Mouse (Mus musculus) spleen, postnatal 10 days (tissue): ENCODE measurements at regions not wholly inside any gene's neighbourhood (a gene's known extent, or its start where the extent isn't known, plus 50 kb on each side); places are given as distances from the start of the nearest gene placed in this dataset.

ENCODE experiments used
- DNase-seq, 2 experiments: peaks; one replicate each; pipeline ENCODE4 v3.0.0; 2021 to 2022; ENCODE audit warnings: low spot score in 2 of 2

DNA sequence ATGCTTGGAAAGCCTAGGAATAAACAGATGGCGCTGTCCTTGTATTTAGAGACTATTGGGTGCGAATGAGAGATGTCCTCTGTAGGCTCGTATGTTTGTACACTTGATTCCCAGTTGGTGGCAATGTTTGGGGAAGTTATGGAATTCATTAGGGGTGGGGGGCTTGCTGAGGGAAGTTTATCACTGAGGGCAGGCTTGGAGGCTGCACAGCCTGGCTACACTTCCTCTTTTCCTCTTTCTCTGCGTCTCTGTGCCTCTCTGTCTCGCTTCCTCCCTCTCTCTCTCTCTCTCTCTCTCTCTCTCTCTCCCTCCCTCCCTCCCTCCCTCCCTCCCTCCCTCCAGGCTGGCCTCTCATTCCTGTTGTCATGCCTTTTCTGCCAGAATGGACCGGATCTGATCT lies 104.2 kb upstream of the Arid2 start:
- no peak for DNase-seq

DNA sequence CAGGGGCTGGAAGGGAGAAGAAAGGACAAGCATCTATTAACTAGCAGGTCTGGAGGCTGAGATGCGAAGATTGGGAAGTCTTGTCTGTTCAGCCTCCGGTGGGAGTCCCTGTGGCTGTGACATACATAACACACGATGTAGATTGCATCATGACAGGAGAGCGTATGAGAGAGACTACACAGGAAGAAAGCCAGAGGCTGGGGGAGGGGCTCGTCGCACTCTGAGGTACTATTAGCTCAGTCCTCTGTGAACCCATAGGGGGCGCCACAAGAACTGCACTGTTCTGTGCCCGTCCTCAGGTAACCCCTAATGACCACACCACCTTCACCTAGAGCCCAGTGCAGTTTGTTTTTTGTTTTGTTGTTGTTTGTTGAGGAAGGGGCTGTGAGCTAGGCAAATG lies 102.7 kb upstream of the Arid2 start:
- DNase-seq = peak in 1 of 2 experiments; percentile 45

DNA sequence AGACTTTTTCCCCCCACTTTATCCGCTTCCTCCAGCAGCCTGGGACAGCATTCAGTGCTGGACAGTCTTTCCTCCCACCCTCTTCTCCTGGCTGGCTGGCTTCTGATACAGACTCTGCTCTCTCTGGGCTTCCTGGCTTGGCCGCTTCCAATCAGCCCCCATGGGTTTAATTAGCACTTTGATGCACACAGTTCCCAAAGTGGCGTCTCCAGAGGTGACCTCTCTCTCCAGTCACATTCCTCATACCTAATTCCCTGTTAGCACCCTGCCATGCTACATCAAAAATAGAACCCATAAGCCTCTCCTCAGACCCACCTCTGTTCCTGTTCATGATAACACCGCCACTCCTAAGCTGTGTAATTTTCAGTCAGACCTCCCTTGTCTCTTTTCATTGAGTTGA lies 101.9 kb upstream of the Arid2 start:
- DNase-seq = no peak

DNA sequence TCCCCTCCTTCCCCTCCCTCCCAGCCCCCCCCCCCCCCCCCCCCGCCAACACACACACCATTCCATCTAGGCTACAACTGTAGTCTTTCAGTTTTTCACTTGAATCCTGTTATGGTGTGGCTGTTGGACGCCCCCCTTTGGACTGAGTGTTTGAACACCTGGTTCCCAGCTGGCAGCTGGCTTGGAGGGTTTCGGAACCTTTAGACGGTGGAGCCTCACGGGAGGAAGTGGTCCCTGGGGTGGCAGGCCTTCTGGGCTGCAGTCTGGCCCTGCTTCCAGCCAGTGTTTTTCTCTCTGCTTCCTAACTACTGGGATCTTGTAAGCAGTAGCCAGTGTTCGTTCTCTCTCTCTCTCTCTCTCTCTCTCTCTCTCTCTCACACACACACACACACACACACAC lies 101.4 kb upstream of the Arid2 start:
- DNase-seq = no peak

DNA sequence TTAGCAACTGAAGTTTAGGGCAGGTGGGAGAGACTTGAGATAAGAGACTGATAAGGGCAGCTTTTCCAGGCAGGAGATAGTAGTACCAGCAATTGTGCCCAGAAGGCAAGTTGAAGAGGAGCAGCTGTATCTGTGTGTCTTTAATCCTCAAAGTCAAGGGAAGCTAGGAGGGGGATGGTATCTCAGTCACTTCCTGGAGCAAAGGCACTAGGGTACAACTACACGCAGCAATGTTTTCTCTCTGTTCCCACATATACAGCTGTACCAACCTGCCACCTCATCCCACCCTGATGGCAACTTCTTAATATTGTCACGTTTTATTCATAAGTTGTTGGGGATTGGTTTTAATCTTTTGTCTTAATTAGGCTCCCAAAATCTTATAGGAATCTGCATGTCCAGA lies 97.8 kb upstream of the Arid2 start:
- DNase-seq = no peak

DNA sequence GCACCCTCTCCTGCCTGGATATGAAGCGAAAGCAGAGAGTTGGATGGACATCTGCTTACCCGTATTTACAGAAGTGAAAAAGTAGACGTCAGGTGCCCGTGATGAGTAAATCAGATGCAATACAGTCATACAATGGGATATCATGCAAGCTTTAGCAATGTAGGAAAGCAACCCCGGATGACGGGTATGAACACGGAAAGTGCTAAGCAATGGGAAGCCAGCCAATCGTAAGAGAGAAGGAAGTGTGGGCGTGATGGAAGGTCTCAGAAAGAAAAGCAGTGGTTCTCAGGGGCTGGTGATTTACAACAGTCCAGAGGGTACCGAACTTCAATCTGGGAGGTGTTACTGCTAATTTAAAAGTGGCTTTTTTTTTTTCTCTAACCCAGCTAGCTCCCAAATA lies 89.9 kb upstream of the Arid2 start:
- DNase-seq = no peak

DNA sequence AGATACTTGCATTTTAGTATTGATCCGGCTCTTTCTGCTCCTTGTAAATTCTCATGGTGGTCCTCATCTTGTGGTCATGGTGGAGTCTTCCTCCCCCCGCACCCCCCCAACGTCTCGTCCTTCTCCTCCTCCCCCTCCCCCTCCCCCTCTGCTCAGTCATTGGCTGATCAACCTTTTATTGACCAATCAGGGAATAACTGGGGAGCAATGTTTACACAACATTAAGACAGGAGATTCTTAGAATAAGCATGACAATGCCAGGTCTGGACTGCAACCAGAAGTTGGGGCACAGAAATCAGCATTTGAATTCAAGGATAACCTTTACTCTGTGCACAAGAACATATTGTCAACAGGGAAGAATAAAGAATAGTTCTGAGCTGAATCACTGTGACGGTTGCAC lies 89.4 kb upstream of the Arid2 start:
- DNase-seq = no peak

DNA sequence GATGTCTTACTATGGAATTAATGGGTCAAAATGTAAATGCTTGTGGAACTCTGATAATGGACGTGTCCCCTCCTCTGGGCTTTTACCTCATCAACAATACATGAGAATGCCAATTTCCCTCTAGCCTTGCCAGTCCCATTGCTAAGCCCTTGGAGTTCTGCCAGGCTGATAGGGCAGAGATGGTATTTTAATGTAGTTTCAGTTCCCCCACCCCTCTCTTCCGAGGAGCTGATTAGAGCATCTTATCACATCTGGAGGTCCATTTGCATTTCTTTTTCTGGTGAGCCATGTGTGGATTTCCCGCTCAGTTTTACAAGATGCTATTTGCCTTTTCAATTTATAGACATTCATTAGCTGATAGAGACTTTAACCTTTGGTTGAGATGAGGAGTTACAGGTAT lies 86.0 kb upstream of the Arid2 start:
- no peak for DNase-seq

DNA sequence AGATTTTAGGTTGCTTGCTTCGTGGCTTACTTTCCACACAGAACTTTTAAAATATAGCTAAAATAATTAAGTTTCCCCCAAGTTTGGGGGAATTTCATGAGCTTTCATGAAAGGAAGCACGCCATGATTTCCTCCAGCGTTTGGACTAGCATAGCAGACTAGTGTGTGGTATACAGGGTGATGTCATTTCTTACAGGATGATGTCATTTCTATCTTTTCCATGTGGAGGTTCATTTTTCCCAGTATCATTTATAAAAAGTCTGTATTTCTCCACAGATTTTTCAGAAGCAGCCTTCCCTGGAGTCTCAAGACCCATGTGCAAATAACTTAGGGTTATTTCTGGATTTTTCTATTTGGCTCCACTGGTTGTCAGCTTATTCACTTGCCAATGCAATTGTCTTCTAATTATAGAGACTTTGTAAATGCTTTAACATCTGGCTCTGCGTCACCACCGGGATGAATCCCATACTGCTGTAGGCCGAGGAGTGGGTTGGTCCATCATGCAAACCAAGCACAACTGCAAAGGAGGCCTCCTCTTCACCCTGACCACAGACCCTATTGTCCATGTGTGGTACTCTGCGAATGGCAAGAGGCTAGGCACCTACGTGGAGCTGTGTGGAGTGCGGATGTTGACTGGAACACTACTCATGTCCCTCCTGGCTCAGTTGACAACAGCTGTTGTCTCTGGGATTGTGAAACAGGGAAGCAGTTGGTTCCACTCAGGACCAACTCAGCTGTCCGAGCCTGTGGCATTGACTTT lies 85.4 kb upstream of the Arid2 start:
- DNase-seq = no peak

DNA sequence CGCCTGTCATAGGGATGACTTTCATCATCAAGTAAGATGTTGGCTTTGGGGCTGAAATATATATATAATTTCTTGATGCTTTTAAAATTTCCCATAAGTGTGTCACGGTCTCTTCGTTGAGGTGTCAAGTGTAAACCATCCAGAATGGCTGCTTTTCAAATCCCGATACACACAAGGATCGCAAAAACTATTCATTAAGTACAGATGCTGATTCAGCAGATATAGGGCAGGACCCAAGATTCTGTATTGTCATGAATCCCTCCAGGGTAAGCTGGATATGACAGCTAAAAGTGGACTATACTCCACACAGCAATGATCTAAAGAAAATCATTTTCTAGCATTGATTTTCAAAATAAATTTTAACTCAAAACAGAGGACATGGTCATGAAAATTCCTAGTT lies 83.1 kb upstream of the Arid2 start:
- DNase-seq = no peak

DNA sequence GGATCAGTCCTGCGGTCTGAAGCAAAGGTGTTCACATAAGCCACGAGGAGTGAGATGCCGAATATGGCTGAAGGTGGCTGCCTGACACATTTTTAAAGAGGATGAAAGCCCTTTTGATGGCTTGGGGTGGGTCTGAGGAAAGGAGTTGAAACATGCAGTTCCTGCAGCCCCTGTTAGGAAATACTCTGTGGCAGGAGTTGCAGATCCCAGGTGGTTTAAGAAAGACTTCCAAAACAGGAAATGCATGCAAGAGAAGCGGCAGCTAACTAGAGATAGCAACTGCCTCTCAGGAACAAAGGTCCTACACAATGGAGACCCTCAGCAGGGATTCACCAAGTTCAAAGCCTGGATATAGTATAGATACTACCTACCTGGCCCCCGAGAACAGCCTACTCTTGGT lies 82.7 kb upstream of the Arid2 start:
- no peak for DNase-seq

DNA sequence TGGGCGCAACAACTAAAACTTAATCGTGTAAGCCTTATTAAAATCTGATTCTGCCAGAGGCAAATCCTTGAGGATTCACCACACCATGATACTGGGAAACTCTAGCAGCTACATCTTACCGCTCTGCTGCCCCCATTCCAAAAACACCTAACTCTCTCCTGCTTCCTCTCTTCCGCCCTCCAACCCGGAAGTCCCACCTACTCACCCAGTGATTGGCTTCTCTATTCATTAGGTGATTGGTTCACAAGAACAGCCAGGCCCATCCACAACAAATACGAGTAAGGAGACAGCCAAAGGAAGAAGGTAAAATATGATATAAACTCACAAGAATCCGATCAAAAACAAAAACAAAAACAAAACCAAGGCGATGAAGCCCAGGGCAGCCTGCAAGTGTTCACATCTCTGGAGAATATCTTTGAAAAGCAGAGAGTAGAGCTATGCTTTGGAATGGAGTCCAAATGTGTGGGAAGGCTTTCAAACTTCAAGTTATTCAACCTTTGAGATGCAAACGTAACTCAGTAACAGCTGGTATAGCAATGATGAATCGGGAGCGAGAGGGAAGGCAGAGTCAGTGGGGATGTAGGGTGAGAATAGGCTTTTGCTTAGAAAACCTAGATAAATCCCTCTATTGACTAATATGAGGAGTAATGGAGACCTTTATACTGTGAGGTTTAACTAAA lies 76.5 kb upstream of the Arid2 start:
- no peak for DNase-seq

DNA sequence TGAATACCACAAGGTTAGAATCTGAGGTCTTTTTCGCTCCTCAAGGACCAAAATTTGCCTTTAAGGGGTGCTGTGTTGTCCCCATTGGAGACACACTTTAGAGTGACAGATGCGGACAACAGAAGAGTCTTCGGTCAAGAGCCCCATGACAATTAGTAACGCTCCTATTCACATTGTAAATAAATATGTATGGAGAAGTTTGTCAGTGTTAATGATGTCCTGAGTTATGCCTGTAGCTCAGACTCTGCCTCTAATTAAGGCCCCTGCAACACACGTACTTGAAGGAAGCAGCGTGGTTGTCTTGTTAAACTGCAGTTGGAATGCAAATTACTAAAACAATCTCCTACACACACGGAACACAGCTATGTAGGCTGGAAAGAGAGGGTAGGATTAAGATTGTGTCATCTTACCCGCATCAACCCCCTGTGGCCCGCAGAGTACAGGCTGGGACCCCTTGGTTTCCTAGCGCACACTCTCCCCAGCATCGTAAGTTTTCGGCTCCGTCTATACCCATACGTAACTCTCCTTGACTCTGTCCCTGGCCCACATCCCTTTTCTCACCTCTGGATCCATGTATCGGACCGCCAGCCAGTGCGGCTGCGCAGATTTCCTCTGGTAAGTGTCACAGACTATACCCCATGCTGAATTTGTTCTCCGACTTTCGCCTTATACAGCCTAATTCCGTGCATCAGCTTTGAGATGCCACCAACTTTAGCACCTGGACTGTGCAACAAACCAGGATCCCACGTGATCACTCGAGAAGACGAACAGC lies 73.6 kb upstream of the Arid2 start:
- DNase-seq = no peak

DNA sequence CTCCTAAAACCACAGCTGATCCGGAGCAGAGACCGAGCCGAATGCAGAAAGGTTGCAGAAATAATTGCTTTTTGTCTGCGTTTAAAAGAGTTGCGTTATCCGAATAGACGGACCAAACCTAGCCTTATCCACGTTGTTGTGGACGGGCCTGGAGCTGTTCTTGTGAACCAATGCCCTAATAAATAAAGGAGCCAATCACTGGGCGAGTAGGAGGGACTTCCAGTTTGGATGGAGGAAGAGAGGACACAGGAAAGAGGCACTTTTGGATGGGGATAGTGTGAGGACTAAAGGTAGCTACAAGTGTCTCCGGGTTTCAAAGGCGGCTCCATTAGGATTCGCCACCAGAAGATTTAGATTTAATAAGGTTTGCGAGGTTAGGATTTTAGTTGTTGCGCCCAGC lies 69.4 kb upstream of the Arid2 start:
- no peak for DNase-seq

DNA sequence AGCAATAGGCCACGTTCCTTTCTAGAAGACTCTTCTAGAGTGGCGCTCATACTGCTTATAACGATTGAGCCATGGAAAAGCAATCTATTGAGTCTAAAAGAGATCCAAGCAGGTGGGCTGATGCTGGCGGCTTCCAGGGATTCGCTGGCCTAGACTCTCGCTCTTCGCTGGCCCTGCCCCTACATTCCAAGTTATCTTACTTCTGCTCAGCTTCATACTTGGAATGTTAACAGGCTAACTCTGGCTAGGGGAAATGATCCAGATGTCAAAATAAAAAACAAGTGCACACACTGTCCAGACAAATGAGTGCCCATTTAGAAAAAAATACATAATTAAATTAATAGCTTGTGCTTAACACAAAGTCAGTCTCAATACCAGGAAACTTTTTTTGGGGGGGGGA lies 67.6 kb upstream of the Arid2 start:
- DNase-seq = no peak

DNA sequence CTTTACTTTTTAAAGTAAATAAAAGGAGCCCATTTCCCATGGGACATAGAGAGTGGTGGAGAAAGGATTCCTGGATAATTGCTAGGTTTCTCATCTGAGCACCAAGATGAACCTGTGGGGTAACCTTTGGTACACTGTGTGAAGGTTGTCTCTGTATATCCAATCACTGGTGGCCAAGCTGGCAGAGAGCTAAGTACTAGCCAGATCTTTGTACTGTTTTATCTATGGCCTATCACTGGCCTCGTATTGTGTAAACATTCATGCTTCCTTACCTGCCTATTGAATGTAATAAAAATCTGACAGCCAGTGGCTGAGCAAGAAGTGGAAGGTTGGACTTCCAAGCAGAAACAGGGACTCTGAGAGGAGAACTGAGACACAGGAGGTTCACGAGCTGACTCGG lies 55.3 kb upstream of the Arid2 start:
- DNase-seq = no peak

DNA sequence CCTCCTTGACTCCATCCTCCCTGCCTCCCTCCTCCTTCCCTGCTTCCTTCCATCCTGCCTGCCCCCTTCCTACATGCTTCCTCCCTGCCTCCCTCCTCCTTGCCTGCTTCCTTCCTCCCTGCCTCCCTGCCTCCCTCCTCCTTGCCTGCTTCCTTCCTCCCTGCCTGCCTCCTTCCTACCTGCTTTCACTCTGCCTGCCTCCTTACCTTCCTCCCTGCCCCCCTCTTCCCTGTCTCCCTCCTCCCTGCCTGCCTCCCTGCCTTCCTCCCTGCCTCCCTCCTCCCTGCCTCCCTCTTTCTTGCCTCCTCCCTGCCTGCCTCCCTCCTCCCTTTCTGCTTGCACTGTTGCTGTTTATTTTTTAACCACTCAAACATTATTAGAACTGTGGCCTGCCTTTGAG lies 54.2 kb upstream of the Arid2 start:
- no peak for DNase-seq

DNA sequence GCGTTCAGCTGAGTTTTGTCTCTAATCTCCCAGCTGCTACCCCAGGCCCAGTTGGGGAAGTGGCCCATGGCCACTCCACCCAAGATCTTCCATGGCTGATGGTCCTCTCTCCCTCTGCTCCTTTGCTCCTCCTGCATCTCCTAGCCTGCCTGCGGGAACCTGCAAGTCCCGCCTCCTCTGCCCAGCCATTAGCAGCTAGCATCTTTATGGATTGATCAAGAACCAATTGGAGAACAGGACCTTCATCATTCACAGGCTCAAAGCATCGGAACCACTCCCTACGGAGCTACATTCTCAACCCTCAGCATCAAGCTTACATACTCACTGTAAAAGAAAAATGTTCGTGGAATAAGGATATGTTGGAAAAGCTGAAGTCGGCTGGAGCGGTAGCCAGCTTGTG lies 52.5 kb upstream of the Arid2 start:
- no peak for DNase-seq
